Mouse (Mus musculus): ENCODE measurements around the gene Itgax.

Gene Itgax

DNA sequence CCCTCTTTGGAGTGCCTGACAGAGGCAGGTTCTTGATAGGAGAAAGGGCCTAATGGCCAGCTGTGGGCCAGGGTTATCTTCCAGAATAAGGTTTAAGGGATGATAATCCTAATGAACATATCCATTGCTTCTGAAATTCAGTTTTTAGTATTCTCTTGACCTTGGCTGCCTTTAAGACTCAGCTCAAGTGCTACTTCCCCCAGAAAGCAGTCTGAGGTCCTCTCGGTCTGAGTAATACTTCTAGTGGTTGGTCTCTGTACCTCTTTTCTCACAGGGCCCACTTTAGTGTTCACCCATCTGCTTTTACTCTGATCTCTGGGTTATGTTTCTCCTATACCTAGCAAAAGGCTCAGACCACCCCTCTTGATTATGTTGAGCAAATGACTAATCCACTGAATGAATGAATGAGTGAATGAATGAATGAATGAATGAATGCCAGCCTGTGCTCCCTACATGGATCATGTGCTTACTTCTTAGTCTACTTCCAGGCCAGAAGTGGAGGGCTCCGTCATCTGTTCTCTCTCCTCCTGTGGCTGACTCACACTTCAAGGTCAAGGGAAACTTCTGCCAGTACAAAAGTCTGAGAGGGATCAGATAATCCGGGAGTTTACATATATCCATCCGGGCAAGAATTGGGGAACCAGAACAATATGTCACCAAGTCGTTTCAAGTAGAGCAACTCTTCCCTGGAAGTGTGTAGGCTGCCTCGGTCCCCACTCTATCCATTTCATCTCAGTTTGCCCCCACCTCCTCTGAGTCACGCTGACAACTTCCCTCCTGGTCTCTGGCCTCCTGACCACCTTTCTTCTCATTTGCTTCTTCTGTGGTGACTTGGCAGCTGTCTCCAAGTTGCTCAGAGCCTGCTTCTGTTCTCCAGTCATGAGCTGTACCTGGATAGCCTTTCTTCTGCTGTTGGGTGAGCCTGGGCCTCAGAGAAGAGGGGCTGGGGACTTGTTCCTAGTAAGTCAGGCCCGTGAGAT is at the start of gene Itgax:
Itgax (plus strand) TSS at position 807 of the 980 bp plus-strand sequence.
- peak; percentile 90 for DNase-seq (ENCODE audit: low read depth)

DNA sequence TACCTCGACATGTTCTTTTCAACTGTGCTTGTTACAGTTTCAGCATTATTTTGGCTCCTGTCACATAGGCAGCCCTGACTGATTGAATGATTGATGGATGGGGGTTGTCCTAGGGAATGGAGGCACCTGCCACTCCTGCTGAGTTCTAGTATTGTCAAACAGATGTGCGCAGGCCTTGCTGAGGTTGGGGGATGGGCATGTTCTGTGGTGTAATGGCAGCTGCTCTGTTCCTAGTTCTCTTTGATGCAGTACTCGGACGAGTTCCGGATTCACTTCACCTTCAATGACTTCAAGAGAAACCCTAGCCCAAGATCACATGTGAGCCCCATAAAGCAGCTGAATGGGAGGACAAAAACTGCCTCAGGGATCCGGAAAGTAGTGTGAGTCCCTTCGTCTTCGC is 49.3 kb upstream of the Itgax start:
- DNase-seq (ENCODE audit: low read depth) = no peak

DNA sequence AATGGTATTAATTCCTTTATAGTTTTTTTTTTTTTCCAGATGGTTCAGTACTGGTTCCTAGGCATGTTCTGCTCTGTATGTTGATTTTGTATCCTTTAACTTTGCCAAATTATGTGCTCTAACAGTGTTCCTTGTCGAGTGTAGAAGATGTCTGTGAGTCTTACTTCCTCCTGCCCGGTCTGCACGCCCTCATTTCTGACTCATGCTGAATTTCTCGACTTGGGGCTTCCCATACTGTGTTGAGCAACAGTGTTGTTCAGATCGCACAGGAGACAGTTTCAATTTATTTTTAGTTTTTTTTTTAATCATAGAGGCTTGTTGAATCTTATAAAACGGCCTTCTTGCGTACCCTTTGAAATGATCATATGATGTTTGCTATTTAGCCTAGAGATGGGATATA is 40.2 kb upstream of the Itgax start:
- DNase-seq (ENCODE audit: low read depth) = peak; percentile 88

DNA sequence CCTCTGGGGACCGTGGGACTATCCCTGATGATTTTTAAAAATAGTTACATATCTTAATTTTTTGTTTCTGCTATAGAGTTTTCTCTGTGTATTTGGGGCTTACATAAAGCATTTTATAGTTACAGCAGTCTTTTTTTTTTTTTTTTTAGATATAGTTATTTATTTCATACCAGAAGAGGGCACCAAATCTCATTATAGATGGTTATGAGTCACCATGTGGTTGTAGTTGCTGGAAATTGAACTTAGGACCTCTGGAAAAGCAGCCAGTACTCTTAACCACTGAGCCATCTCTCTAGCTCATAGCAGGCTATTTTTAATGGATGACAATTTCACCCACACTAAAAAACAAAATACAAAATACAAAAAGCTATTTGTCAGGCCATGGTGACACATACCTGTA is 31.2 kb upstream of the Itgax start:
- peak; percentile 84 for DNase-seq (ENCODE audit: low read depth)

GRCm38 (mm10) chr7:128100742-128101357 is 28.5 kb upstream of the Itgax start:
- peak; percentile 54 for DNase-seq (ENCODE audit: low read depth)

DNA sequence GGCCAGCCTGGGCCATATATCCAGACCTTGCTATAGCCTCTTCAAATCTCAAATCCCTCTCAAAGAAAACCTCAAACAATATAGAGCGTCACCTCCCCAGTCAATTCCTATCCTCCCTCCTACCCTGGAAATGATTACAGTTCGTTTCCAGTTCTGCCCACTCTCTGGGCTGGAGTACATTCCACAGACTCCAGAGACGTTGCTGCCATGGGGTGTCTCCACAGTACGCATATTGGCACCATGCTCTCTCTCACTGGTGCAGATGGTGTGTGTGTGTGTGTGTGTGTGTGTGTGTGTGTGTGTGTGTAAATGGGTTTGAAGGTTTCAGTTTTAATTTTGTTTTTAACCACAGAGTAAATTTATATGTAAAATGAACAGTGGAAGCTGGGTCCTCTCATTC is 24.1 kb upstream of the Itgax start:
- DNase-seq (ENCODE audit: low read depth) = peak; percentile 36

- no peak for DNase-seq (ENCODE audit: low read depth)
Observed at GRCm38 (mm10) chr7:128107462-128107861, 21.9 kb upstream of the Itgax start.

GRCm38 (mm10) chr7:128110314-128110713 is 19.0 kb upstream of the Itgax start:
- peak; percentile 47 for DNase-seq (ENCODE audit: low read depth)

DNA sequence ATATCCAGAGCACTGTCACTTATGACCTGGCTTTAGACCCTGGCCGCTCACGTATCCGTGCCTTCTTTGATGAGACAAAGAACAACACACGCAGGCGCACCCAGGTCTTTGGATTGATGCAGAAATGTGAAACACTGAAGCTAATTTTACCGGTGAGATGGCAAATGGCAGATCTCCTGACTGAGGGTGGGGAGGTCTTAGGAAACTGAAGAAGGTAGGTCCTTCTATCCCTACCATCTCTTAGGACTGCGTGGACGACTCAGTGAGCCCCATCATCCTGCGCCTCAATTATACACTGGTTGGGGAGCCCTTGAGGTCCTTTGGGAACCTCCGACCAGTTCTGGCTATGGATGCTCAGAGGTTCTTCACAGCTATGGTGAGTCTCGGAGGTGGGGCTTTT is 17.2 kb upstream of the Itgax start:
- DNase-seq (ENCODE audit: low read depth) = no peak

DNA sequence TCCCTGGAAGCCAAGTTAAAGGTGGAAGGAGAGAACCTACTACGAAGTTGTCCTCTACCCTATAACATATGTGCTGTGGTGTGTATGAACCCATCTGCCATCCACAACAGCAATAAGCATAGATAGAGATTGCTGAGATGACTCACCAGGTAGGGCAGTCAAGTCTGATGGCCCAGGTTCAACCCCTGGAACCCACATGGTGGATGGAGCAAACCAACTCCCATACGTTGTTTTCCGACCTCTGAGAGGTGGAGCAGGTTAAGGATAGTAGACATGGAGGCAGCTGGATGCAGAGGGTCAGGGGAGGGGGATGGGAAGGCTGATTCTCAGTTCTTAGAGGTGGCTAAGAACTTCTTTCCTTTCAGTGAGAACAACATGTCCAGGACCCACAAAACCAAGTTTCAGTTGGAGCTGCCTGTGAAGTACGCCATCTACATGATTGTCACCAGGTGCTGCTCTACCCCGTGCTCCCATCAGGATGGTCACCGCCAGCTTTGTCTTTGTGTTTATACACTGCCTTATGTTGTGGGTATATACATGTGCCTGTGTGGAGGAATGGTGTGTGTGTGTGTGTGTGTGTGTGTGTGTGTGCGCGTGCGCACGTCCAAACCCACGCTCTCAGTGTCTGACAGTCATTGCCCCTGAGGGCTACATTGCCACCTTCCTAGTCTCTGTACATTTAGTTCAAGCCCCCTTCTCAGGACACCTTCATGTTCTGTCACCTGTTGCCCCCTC is 14.8 kb upstream of the Itgax start:
- DNase-seq (ENCODE audit: low read depth) = no peak

- DNase-seq (ENCODE audit: low read depth) = no peak
Observed at GRCm38 (mm10) chr7:128115211-128115958, 14.0 kb upstream of the Itgax start.

GRCm38 (mm10) chr7:128116396-128116795 is 13.0 kb upstream of the Itgax start:
- DNase-seq (ENCODE audit: low read depth) = no peak

- no peak for DNase-seq (ENCODE audit: low read depth)
Observed at GRCm38 (mm10) chr7:128119726-128120490, 9.4 kb upstream of the Itgax start.

DNA sequence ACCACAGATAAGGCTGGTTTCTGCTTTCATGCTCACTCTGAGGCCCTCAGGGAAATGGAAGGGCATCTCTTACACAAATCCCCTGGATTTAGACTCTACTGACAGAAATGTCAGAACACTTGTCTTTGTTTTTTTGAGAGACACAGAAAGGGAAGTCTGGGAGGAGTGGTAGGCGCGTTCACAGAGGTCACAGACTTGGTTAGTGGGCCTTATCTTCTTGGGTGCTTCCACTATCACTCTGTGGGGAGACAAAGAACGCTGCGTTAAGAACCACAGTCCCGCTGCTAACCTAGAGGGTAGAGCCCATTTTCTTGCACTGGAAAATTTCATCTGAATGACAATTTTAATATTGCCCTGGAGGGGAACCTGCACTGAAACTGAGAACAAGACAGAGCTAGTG is 2.8 kb downstream of the Itgax start:
- DNase-seq (ENCODE audit: low read depth) = no peak

DNA sequence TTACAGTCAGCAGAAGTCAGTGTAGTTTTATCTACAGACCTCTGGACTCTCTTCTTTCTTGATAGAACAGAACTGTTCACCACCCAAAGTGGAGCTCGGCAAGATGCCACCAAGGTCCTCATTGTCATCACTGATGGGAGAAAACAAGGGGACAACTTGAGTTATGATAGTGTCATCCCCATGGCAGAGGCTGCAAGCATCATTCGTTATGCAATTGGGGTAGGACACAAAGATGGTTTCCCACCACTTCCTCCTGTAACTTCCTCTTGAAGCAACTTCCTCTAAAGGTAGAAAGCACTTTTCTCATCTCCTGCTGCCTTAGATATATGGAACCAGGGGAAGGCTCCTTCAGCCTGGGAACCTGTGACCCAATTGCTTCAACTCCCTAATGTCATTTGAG is 4.2 kb downstream of the Itgax start:
- peak; percentile 71 for DNase-seq (ENCODE audit: low read depth)

DNA sequence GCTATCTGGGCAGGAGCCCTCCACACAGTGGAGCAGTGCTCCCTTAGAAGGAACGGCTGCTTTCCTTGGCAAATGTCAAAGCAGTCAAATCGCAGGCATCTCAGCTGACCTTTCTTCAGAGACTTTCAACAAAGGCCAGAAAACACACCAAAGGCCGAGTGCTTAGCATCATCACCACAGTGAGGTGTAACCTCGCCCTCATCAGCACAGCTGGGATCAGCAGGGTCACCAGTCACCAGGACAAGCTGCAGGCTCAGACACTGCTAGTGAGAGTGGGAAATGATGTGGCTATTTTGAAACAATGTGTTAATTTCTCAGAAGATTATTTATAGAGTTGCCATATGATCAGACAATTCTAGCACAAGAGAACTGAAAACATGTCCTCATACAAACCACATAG is 7.6 kb downstream of the Itgax start:
- no peak for DNase-seq (ENCODE audit: low read depth)

DNA sequence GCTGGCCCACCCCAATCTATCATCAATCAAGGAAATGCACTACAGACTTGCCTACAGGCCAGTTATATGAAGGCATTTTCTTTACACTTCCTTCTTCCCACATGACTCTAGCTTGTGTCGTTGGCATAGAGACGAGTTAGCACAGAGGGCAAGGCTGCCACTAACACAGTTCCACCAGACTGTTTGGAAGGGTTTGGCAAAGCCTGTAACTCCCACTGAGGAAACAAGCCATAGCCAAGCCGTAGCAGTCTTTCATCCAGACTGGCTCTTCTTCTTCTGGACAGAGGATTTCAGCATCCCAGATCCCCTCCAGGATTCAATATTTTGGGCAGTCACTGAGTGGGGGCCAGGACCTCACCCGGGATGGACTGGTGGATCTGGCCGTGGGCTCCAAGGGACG is 10.3 kb downstream of the Itgax start:
- DNase-seq (ENCODE audit: low read depth) = no peak

- DNase-seq (ENCODE audit: low read depth) = no peak
Observed at GRCm38 (mm10) chr7:128150970-128151369, 21.6 kb downstream of the Itgax start.

DNA sequence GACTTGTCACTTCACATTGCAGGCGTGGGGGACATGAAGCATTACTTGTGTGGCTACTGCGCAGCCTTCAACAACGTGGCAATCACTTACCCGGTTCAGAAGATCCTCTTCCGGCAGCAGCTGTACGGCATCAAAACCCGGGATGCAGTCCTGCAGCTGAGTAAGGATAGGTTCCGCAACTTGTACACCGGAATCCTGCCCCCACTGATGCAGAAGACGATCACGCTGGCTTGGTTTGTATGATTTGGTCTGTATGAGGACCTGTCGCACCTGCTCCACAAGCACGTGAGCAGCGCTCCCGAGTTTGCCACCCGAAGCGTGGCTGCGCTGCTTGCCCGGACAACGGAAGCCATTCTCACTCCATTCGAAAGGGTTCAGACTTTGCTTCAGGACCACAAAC is 24.7 kb downstream of the Itgax start, which contains the start of gene Itgad:
Itgad (plus strand) TSS at position 301 of the 400 bp plus-strand sequence.
- no peak for DNase-seq (ENCODE audit: low read depth)

GRCm38 (mm10) chr7:128154924-128155323 is 25.6 kb downstream of the Itgax start:
- no peak for DNase-seq (ENCODE audit: low read depth)
